Mouse (Mus musculus): ENCODE measurements around the gene Bcl6b.

Gene Bcl6b

DNA sequence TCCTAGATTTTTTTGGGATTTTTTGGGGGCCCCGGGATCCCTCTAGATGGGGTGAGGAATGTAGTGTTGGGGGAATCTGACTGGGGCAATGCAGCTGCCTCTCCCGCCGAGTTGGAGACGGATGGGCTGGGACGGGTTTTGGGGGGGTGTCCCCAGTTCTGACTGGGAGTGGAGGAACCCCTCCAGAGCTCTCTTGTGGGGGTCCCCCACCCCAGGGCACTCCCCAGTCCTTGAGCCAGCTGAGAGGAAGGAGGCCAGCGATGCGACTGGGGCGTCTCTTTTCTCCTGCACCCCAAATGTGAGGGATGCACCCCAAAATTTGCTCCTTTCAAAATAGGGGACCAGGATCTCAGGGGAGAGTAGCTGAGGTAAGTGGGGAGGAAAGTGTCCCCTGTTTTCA lies 3.4 kb upstream of the Bcl6b start:
- no peak for DNase-seq (ENCODE audit: low spot score in 2 of 2)

DNA sequence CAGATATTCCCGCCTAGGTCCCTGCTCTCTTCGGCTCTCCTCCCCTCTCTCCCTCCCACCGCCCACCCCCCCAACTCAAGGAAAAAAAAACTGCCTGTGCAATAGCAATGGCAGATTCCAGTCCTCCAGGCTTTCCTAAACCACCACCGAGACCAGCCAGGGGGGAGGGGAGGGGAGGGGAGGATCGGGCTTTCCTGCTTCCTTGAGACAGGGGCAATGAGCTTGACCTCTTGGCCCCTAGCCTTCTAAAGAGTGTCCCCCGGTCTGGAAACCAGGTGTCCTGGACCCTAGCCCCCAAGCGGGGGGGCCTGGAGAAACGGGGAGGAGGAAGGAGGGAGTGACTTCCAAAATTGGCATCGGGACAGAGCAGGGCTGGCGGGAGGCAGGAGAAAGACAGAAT lies 2.9 kb upstream of the Bcl6b start:
- DNase-seq (ENCODE audit: low spot score in 2 of 2): peak; percentile 41 to 45

DNA sequence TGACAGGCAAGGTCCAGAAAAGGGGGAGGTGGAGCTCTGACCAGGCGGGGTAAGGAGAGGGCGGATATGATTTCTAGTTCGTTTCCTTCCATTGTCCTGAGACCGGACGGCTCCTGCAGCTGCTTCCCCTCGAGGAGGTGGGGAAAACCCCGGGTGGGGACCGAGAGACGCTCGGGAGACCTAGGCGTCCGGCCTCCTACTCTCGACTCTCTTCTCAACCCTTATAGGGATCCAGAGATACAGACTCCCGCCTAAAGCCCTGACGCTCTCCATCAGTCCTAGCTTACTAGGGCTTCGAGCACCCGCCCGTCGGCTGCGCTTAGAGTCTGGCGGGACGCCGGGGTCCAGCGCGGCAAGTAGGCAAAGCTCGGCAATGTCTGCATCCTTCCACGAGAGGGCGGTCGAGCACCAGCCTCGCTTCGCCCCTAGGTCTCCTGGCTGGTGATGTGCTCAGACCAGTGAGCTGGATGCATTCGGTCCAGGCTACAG lies 685 bp upstream of the Bcl6b start:
- peak; percentile 52 to 72 for DNase-seq (ENCODE audit: low spot score in 2 of 2)

DNA sequence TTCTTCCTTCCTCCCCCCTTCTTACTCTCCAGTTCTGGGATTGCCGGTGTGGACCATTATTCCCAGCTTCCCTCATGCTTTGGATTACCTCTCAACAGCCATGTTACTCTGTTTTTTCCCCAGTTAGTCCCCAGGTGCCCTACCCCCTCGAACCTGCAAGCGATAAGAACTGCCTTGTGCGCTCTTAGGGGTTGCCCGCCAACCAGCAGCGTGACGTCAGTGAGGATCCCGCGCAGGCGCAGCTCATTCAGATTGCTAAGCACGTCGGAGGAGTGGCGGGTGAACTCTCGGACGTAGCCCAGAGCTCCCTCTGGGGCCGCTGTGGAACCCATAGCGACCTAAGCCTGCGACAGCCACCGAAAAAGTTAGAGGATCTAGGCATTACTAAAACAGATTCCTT lies 770 bp downstream of the Bcl6b start:
- DNase-seq (ENCODE audit: low spot score in 2 of 2): peak; percentile 68

DNA sequence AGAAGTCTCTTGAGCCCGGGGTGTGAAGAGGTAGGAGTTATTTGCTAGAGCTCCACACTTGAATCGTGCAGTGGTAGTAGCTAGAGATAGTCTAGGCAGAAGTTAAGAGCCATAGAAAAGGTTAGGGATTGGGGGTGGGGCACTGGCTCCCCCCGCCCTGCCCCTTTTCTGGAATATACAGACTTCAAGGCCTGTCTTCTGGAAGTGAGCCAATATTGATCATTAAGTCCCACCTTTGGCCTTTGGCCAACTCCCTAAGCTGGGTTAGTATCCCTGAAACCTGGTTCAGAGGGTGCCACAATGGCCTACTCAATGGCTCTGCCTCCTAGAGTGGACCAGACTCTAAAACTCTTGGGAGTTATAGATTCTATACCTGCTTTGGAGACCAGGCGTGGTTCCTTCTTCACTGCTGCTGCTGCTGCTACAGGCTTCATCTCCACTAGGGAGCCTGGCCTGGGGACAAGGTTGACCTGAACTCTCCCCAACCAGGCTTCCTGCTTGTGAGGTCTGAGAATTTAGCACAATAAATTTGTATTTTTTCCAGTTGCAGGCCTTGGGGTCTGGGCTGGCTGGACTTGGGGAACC lies 1.8 kb downstream of the Bcl6b start:
- no peak for DNase-seq (ENCODE audit: low spot score in 2 of 2)

DNA sequence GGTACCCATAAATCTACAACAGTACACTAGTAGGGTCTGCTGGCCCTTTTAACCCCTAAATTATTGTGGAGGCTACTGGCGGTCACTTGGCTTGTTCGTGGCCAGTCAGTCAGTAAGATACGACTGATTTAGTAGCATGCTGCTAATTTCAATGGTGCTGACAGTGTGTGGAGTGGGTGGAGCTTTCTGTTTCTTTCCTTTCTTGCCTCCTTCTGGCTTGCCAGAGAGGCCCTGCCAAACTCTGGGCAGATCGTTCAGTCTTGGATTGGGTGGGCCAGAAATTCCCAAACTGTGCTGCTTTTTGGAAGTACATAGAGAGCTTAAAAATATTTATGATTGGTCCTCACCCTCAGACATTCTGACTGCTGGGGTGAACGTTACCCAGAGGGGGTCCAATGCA lies 2.5 kb downstream of the Bcl6b start:
- peak; percentile 39 to 46 for DNase-seq (ENCODE audit: low spot score in 2 of 2)

DNA sequence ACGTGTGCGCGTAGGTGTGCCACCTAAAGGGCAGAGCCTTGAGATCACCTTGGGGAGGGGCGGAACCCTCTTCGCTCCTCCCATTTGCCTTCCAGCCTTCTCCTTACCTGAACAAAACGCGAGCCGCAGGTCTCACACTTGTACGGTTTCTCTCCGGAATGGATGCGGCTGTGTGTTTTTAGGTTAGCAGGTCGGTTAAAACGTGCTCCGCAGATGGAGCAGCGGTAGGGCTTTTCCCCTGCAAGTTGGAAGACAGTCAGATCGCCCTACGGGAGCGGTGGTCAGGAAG lies 3.1 kb downstream of the Bcl6b start:
- DNase-seq (ENCODE audit: low spot score in 2 of 2): no peak

DNA sequence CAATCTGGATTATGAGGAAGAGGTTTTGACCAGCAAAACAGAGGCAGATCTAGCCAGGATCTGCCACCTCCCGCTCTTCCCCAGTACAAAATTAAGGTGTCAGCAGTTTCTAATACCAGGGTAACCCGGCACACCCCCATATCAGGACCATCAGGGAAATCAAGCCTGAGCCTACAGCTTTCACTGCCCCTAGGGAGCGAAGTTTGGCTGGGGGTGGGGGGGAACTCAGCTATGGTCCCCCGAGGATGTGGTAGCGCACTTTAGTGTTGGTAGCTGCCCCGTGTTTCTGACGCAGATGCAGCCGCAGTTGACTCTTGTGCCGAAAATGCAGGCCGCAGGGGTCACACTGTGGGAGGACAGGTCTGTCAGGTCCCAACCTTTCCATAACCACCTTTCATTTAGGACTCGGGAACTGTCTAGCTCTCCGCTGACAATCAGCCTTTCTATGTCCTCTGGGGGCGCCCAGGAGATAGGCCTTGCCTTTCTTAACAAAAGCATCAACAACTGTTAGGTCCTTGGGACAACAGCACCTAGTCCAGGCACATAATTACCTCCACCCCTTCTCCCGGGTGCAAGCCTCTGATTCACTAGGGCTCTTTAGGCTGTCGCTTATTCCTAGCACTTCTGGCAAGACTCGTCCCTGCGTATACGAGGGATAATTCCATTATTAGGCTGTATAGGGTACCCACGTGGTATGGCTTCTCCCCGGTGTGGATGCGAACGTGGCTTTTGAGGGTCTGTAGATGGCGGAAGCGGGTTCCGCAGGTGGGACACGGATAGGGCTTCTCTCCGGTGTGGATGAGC lies 3.6 kb downstream of the Bcl6b start:
- DNase-seq (ENCODE audit: low spot score in 2 of 2): no peak

DNA sequence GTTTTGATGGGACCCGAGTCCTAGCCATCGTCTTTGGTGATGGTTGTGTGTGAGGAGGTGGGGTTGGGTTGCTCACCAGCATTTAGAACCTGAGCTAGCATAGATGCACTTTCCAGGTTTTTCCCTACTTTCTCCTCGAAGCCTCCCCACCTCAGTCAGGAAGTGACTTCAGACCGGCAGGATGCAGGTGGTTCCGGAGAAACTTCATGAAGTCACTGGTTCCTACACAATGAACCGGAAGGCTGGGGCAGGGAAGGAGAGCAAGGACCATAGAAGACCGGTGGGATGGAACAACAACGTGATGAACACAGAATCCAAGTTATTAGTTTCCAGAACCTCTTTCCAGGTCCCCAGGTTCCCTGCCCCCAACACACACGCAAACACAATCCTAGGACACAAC lies 5.9 kb downstream of the Bcl6b start:
- DNase-seq (ENCODE audit: low spot score in 2 of 2): no peak

DNA sequence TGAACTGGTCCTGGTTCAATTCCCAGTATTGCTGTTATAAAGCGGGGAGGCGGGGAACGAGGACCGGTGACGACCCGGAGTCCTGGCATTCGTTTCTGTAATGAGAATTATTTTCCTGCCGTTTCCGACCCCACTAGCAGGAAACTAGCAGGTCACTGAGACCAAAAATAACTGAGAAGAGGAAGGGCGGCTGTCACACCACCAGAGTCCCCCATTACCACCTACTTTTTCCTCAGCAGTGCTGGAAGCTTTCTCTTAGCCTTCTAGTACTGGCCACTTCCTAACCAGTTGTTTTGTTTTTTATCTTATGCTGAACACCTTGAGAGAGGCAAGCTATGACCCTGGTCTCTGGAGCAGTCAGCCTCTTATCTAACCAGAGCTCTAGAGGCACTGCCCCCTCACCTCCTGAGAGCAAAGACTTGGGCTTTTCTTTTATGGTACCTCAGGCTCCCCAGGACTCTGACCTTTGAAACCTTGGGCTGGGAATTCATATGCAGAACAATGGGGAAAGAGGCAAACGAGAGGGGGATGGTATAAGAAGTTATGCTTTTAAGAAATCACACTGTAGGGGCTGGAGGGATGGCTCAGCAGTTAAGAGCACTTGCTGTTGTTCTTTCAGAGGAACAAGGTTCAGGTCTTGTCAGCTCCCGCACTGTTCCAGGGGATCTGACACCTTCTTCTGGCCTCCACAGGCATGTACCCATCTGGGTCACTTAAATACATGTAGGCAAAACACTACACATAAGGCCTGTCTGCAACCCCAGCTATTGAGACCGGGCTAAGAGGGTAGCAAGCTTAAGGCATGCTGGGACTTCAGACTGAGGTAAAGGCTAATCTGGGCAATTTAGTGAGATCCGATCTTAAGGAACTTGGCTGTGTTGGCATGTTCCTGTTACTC lies 7.7 kb downstream of the Bcl6b start:
- no peak for DNase-seq (ENCODE audit: low spot score in 2 of 2)

DNA sequence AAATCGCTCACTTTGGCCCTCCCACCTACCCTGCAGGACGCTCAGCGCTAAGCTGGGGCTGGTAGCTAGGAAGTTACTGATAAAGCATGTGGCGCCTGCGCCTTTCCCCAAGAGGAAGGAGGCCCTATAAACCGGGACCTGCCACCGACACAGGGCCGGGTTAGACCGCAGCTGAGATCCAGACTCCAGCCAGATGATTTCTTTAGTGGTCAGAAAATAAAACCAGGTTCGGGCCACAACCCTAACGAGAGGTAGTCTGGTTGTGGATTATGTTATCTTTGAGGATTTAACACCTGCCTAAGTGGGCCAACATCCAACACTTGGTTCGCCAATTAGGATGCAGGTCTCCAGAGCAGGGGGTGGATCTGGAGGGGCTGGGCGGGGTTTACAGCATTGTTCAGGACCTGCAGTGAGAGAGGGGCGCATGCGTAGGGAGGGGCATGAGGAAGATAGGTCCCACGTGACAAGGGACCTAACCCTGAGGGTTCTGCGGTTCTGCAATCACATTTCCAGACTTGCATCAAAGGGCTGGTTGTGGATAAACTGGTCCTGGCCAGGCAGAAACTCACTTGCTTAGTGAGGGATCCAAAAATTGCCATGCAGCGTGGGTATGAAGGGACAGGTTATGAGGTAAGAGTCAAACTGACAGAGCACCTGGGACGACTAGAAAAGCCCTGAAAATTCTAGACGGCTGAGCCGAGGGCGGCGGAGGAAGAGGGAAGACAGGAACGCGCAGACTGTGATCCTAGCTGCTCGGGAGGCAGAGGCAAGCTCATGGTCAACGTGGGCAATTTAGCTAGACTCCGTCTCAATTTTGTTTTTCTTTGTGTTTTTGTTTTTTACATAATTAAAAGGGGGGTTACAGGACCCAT lies 8.6 kb downstream of the Bcl6b start, which contains the start of gene Slc16a13:
Slc16a13 (minus strand) TSS at position 334 of the 872 bp plus-strand sequence.
- DNase-seq (ENCODE audit: low spot score in 2 of 2): peak; percentile 90 to 93

DNA sequence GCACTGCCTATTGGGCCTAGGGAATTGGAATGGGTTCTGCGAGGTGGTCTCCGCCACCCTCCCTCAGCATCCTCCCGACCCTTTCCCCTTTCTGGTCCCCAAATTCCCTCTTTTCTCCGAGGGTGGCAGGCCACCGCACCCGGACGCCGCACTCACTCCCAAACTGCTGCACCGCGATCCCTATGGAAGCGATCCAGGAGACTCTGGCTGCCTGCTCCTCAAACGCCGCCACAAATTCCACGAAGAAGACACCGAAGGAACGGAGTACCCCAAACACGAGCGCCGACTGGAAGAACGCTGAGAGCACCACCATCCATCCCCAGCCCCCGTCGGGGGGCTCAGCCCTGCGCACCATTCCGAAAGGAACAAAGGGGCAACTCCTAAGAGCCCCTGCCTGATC lies 9.3 kb downstream of the Bcl6b start:
- peak in 1 of 2 experiments; percentile 29 for DNase-seq (ENCODE audit: low spot score in 2 of 2)

DNA sequence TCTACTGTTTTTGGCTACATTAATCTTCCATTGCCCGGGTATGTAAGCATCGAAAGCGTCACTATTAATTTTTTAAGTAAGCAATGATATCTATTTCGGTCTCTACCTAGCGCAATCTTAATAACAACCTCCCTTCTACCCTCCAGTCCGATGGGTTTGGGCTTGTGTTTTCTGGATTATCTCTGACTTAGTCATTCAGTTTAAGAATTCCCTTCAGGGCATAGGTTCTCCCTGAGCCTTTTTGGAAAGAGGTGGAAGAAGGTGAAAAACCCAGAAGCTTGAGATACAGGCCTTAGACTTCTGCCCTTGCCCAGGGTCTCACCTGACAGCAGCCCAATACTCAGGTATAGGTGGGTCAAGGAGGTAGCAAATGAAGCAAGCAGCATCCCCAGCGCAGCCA lies 9.7 kb downstream of the Bcl6b start:
- DNase-seq (ENCODE audit: low spot score in 2 of 2): no peak

DNA sequence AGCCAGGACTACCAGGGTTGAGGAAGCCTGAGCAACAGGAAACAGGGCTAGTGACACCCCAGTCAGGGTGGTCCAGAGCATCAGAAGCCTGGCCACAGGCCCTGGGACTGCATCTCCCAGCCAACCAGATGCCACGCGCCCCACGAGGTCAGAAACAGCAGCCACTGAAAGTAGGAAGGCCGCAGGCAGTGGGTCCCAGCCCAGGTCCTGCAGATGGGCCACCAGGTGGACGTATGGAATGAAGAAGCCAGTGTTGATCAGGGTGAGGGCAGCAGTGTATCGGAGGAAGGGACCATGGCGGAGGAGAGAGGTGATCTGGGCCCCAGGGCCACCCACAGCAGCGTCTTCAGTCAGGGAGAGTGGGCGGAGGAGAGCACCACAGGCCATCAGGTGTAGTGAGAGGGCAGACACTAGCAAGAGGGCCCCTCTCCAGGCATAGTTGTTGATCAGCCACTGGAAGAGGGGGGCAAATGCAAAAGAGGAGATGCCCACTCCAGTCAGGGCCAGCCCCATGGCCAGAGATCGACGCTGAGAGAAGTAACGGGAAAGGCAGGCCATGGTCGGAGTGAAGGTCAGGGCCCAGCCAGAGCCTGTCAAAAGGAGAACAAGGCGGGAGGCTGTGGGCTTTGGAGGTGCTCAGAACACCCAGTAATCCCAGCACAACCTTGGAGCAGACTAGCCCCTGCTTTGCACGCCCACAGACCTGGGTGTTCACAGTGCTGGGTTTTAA lies 10.7 kb downstream of the Bcl6b start:
- DNase-seq (ENCODE audit: low spot score in 2 of 2): no peak

DNA sequence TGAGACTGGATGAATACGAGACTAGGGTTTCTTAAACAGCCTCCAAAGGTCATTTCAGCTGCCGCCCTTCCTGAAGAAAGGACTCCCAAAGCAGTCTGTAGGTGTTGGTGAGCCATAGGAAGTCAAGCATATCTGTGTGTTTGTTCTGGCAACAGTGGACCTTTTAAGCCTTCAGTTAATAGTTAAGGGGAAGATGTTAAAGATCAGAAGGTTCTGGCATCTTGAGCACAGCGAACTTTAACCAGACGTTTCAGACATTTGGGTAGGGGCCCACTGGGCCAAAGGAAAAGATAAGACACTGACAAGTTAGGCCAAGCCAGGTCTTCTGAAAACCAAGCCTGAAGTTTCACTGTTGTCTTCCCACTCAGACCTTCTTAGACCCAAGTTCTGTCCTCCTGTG lies 11.6 kb downstream of the Bcl6b start:
- DNase-seq (ENCODE audit: low spot score in 2 of 2): no peak

DNA sequence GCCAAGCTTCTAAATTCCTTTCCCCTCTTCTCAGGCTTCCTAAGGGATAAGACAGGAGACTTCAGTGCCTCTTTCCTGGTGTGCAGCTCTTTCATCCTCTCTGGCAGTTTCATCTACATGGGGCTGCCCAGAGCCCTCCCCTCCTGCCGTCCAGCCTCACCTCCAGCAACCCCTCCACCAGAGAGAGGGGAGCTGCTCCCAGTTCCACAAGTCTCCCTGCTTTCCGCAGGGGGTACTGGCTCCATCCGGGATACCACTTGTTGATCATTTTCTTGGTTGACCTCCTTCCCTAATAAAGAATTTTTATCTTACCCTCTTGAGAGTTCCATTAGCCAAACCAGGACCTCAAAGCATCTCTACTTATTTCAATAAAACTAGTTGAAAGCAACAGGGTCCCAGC lies 13.5 kb downstream of the Bcl6b start:
- no peak for DNase-seq (ENCODE audit: low spot score in 2 of 2)

DNA sequence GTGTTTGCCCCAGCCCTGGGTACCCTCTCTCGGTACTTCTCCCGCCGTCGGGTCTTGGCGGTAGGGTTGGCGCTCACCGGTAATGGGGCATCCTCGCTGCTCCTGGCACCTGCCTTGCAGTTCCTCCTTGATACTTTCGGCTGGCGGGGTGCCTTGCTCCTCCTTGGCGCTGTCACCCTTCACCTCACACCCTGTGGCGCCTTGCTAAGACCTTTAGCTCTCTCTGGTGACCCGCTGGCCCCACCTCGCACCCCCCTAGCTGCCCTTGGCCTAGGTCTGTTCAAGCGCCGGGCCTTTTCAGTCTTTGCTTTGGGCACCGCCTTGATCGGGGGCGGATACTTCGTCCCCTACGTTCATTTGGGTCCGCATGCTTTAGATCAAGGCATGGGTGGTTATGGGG lies 14.3 kb downstream of the Bcl6b start:
- DNase-seq (ENCODE audit: low spot score in 2 of 2): no peak

DNA sequence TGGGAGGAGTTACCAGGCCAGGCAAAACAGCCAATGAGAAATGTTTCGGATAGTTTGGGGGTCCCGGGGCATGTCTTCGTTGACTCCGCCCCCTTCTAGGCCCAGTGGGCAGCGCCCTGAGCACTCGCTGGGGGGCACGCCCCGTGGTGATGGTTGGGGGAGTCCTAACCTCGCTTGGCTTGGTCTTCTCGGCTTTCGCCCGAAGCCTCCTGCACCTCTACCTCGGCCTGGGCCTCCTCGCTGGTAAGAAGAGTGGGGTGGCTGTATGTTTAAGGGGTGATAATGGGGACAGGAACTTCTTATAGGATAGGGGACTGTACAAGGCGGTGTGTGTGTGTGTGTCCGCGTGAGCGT lies 14.8 kb downstream of the Bcl6b start:
- DNase-seq (ENCODE audit: low spot score in 2 of 2): no peak

DNA sequence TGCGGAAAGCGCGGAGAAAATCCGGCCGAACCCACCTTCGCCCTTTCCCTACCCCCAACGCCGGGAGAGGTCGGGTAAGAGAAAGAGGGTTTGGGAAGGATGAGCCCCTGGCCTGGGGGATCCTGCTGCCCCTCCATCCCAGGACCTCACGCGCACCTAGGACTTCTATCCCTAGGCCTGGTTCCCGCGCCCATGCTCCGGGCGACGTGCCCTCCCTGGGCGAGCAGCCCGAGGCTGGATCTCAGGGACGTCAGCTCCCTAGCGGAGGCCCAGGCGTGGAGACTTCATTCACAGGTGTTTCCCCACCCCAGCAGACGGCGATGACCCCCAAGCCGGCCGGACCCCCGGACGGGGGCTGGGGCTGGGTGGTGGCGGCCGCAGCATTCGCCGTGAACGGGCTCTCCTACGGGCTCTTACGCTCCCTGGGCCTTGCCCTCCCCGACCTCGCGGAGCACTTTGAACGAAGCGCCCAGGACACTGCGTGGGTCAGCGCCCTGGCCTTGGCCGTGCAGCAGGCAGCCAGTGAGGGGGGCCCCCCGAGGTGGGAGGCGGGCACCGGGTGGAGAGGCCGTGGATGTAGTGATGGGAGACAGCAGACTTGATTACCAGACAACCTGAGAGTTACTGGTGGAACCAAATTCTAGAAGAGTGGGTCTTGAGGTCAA lies 15.3 kb downstream of the Bcl6b start:
- DNase-seq (ENCODE audit: low spot score in 2 of 2): no peak

DNA sequence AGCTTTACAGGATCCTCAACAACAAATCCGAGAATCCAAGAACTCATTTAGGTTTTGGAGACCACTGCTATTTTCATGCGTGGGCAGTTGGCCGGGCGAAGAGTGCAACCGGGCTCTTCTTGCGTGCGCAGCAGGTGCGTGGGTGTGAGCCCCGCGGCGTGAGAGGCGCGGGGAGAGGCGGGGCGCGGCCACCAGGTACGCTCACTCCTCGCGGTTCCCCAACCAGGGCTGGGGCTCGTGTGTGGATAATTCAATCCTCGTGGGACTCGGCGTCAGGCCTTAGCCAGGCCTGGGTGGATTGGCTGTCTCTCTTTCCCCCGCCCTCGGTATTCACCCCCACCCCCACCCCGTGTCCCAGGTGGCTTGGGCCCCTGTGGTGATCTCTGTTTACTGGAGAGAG lies 15.9 kb downstream of the Bcl6b start:
- DNase-seq (ENCODE audit: low spot score in 2 of 2): no peak

All from frontal cortex, postnatal 14 days (tissue).